Mouse (Mus musculus) stomach, embryonic 16.5 days (tissue): ENCODE measurements around the gene Tmem88b. TPM values are rescaled to one million over a fixed set of nuclear protein-coding genes. Genes with fewer than 3 reads are reported as not detected.
"Not testable (repeated sequence)": the region's sequence is repeated elsewhere in the genome, so short reads cannot be mapped to it uniquely, and the experiment has no call there.

Source experiments
- ATAC-seq: fragments of 200-750 bp; cut with Nextera tagmentation; 2 replicates; pipeline ENCODE4 v1.8.0; 2017; ENCODE audit warnings: moderate number of reproducible peaks, moderate TSS enrichment; ENCODE audit not compliant: insufficient read depth, low FRiP score
- H3K27ac ChIP-seq: fragments of 300-500 bp; sonication (generic); 2 replicates; pipeline ENCODE4 v1.5.1; 2014; ENCODE audit warnings: low read length
- H3K27me3 ChIP-seq: fragments of 300-500 bp; sonication (generic); 2 replicates; pipeline ENCODE4 v1.6.1; 2014; ENCODE audit warnings: low read length, control low read depth, mixed read lengths; ENCODE audit not compliant: control insufficient read depth, insufficient read depth
- H3K36me3 ChIP-seq: fragments of 300-500 bp; sonication (generic); 2 replicates; pipeline ENCODE4 v1.6.1; 2014; ENCODE audit warnings: low read length; ENCODE audit not compliant: control insufficient read depth, insufficient read depth
- H3K4me1 ChIP-seq: fragments of 300-500 bp; sonication (generic); 2 replicates; pipeline ENCODE4 v1.6.1; 2014; ENCODE audit warnings: low read length, control low read depth, mixed read lengths; ENCODE audit not compliant: control insufficient read depth, insufficient read depth
- H3K4me2 ChIP-seq: fragments of 300-500 bp; sonication (generic); 2 replicates; pipeline ENCODE4 v1.6.1; 2014; ENCODE audit warnings: low read depth, low read length, mixed read lengths
- H3K4me3 ChIP-seq: fragments of 300-500 bp; sonication (generic); replicated peaks from 2 replicates; pipeline ENCODE4 v1.5.1; 2014; ENCODE audit warnings: mild to moderate bottlenecking, low read length
- H3K9ac ChIP-seq: fragments of 300-500 bp; sonication (generic); 2 replicates; pipeline ENCODE4 v1.6.1; 2014; ENCODE audit warnings: low read length
- H3K9me3 ChIP-seq: fragments of 300-500 bp; sonication (generic); replicated peaks from 2 replicates; pipeline ENCODE4 v1.6.1; 2016; ENCODE audit warnings: low read length, control low read depth; ENCODE audit not compliant: control insufficient read depth
- WGBS: fragments of 180-500 bp; shearing (Covaris S2); extraction: QIAGEN DNeasy Blood & Tissue Kit; methylation state at CpG from one replicate; pipeline ENCODE4 v1.1.7; 2014; 5-methylcytosine and 5-hydroxymethylcytosine counted together
- polyA plus RNA-seq: library from polyadenylated mRNA; unstranded; fragments of >200 nt; fragmentation: Nextera tagmentation; extraction: Ambion mirVana; gene quantifications from 2 replicates; pipeline ENCODE4 v1.2.1, GENCODE M21; 2015

Gene Tmem88b
- polyA plus RNA-seq, 1 experiment from 2014 or later: 0.43 TPM

DNA sequence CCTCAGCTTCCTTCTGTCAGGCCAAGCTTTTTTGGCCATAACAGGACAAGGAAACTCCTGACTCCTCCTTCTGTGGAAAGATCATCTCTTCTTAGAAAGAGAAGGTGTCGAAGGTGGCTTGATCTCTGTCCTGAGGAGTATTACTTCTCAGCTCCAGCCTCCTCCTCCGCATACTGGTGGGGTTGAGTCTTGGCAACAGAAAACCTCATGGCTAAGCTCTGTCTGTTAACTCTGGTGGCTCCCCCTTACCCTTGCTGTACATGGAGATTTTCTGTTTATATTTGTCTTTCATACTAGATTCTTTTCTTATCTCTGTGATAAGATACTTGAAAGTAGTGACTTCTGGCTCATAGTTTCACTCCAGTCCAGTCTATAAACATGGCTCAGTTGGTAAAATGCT is 8.1 kb upstream of the Tmem88b start:
- Histone ChIP-seq H3K4me1 (no peaks in the 10 kb centered on the region), H3K27ac (no peak overlapping the region), H3K4me2 (no peak overlapping the region), H3K36me3 (no peaks in the 10 kb centered on the region), H3K4me3 (no peak overlapping the region), H3K9me3 (no peaks in the 10 kb centered on the region), H3K9ac (no peak overlapping the region), H3K27me3 (no peaks in the 10 kb centered on the region)
- WGBS: 47% methylated on average over 2 of the region's 2 CpGs
- no peak for ATAC-seq

GRCm38 (mm10) chr4:155791240-155791933 is 5.7 kb upstream of the Tmem88b start:
- H3K4me2 ChIP-seq: no peak overlapping the region
- peak overlapping the region; percentile 72 for H3K27ac ChIP-seq
- WGBS: 69% methylated on average over 24 of the region's 24 CpGs
- no peaks in the 10 kb centered on the region for H3K27me3 ChIP-seq
- H3K36me3 ChIP-seq: no peaks in the 10 kb centered on the region
- H3K4me1 ChIP-seq: no peaks in the 10 kb centered on the region
- H3K4me3 ChIP-seq: no peak overlapping the region
- no peaks in the 10 kb centered on the region for H3K9me3 ChIP-seq
- no peak overlapping the region; the same call in 1 of the 2 replicates for H3K9ac ChIP-seq
- ATAC-seq: no peak

DNA sequence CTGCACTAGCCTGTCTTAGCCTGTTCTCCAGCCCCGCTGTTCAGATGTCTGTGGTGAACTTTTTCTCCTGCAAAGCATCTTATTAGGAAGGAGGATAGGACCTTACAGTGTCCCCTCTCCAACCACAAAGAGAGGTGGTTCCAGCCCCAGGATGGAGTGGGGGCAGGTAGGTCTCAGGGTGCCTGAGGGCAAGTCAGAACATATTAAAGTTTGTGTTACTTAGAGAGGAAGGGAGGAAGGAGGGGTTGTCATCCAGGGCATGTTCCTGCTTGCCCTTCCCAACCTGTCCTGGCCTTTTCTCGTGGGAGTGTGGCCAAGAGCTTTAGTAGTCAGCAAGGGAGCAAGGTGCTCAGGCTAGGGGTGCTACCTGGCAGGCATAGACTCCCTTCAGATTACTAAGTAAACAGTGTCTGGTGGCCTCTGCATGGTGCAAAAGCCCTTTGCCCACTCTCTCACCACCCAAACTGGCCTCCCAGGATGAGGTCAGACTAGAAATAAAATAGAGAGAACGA is 5.0 kb upstream of the Tmem88b start:
- ATAC-seq: peak; percentile 62
- Histone ChIP-seq H3K27ac (peak overlapping the region; percentile 74), H3K4me3 (no peak overlapping the region), H3K9ac (peak overlapping the region; percentile 14; the same call in 1 of the 2 replicates), H3K4me2 (no peak overlapping the region), H3K9me3 (no peaks in the 10 kb centered on the region), H3K27me3 (no peaks in the 10 kb centered on the region), H3K4me1 (no peaks in the 10 kb centered on the region), H3K36me3 (no peaks in the 10 kb centered on the region)
- 35% methylated on average over 3 of the region's 3 CpGs for WGBS

GRCm38 (mm10) chr4:155790021-155790489 is 4.4 kb upstream of the Tmem88b start, which contains the start of gene Ankrd65:
Ankrd65 (plus strand) TSS chr4:155790439.
- 87% methylated on average over 3 of the region's 3 CpGs for WGBS
- no peak for ATAC-seq
- peak within 1 kb of the TSS; percentile 14; the same call in 1 of the 2 replicates for H3K9ac ChIP-seq
- no peaks in the 10 kb centered on the region for H3K36me3 ChIP-seq
- H3K9me3 ChIP-seq: no peaks in the 10 kb centered on the region
- H3K4me2 ChIP-seq: no peak within 1 kb of the TSS
- H3K27ac ChIP-seq: peak within 1 kb of the TSS; percentile 74
- no peaks in the 10 kb centered on the region for H3K4me1 ChIP-seq
- no peaks in the 10 kb centered on the region for H3K27me3 ChIP-seq
- H3K4me3 ChIP-seq: no peak within 1 kb of the TSS

DNA sequence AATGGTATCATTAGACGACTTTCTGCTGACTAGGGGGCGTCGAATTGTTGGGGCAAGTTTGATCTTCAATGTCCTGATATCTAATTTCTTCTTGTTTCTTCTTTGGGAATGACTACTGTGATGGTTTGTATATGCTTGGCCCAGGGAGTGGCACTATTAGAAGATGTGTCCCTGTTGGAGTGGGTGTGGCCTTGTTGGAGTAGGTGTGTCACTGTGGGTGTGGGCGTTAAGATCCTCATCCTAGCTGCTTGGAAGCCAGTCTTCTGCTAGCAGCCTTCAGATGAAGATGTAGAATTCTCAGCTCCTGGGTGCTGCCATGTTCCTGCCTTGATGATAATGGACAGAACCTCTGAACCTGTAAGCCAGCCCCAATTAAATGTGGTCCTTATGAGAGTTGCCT is 3.2 kb upstream of the Tmem88b start:
- not testable (repeated sequence) for ATAC-seq, H3K4me3 ChIP-seq, H3K27me3 ChIP-seq, H3K9ac ChIP-seq, H3K36me3 ChIP-seq, H3K4me1 ChIP-seq, H3K4me2 ChIP-seq, H3K27ac ChIP-seq, H3K9me3 ChIP-seq
- WGBS: 70% methylated on average over 4 of the region's 4 CpGs

- 66% methylated on average over 3 of the region's 3 CpGs for WGBS
These were observed 2.6 kb upstream of the Tmem88b start for GRCm38 (mm10) chr4:155788300-155788699.

GRCm38 (mm10) chr4:155785246-155785645 is 428 bp downstream of the Tmem88b start:
- ATAC-seq: no peak
- 79% methylated on average over 10 of the region's 10 CpGs for WGBS

More at GRCm38 (mm10) chr4:155788300-155788699, 2.6 kb upstream of the Tmem88b start:
- Histone ChIP-seq H3K4me2 (no peak overlapping the region), H3K4me3 (no peak overlapping the region), H3K4me1 (peaks cover 4% of the 10 kb centered on the region; the same call in 1 of the 2 replicates), H3K27me3 (no peaks in the 10 kb centered on the region), H3K9ac (no peak overlapping the region), H3K27ac (no peak overlapping the region), H3K36me3 (no peaks in the 10 kb centered on the region), H3K9me3 (no peaks in the 10 kb centered on the region)
- ATAC-seq: no peak

DNA sequence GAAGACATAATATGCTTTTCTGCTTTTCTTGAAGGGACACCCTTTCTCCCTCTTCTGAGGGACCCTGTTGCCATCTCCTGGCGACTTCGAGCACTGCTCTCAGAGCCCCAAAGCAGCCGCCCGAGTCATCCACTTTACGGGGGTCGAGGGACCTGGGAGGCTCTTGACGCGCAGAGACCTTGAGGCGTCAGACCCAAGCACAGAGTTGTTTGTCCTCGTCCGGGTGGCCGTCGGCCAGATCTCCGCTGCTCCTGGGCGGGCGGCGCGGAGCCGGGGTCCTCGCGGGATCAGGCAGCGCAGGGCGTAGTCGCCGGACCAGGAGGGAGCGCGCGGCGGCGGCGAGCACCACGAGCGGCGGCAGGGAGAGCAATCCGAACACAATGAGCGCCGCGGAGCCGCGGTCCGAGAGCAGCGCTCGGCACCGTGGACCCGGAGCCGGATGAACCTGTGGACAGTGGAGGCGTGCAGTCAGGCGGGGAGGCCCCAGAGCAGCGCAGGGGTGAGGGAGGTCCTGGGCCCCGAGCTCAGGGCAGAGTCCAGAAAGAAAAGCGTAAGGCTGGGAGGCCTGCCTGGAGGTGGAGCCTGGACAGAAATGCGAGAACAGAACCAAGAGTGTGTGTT is 1.5 kb downstream of the Tmem88b start:
- peak; percentile 83 for ATAC-seq
- Histone ChIP-seq H3K4me1 (peaks cover 7% of the 10 kb centered on the region; the same call in 1 of the 2 replicates), H3K4me2 (peak overlapping the region; percentile 76), H3K27me3 (no peaks in the 10 kb centered on the region), H3K4me3 (peak overlapping the region; percentile 68), H3K27ac (peak overlapping the region; percentile 82), H3K9ac (peak overlapping the region; percentile 92), H3K9me3 (no peaks in the 10 kb centered on the region), H3K36me3 (no peaks in the 10 kb centered on the region)
- under 1% methylated on average over 52 of the region's 52 CpGs for WGBS

More at GRCm38 (mm10) chr4:155785246-155785645, 428 bp downstream of the Tmem88b start:
- Histone ChIP-seq H3K9me3 (no peaks in the 10 kb centered on the region), H3K4me3 (no peak overlapping the region), H3K27ac (no peak overlapping the region), H3K9ac (peak overlapping the region; percentile 9; the same call in 1 of the 2 replicates), H3K36me3 (no peaks in the 10 kb centered on the region), H3K27me3 (no peaks in the 10 kb centered on the region), H3K4me2 (no peak overlapping the region), H3K4me1 (peaks cover 7% of the 10 kb centered on the region; the same call in 1 of the 2 replicates)
